Mouse (Mus musculus): Measurements from ENCODE around the gene Taf1a. TPM values are rescaled to one million over a fixed set of nuclear protein-coding genes. Genes with fewer than 3 reads are reported as not detected.
"Not testable (repeated sequence)": the region's sequence is repeated elsewhere in the genome, so short reads cannot be mapped to it uniquely, and the experiment has no call there.

Gene Taf1a
- 10 to 100 TPM; 12.7 to 13.3 TPM for total RNA-seq (2021)
- long read RNA-seq, experiment 1, partial matches to known transcripts: 1 of 1 reads
- long read RNA-seq, experiment 1, other reads (novel, unspliced or antisense): 0 of 1 reads
- long read RNA-seq, experiment 2: 0 reads

DNA sequence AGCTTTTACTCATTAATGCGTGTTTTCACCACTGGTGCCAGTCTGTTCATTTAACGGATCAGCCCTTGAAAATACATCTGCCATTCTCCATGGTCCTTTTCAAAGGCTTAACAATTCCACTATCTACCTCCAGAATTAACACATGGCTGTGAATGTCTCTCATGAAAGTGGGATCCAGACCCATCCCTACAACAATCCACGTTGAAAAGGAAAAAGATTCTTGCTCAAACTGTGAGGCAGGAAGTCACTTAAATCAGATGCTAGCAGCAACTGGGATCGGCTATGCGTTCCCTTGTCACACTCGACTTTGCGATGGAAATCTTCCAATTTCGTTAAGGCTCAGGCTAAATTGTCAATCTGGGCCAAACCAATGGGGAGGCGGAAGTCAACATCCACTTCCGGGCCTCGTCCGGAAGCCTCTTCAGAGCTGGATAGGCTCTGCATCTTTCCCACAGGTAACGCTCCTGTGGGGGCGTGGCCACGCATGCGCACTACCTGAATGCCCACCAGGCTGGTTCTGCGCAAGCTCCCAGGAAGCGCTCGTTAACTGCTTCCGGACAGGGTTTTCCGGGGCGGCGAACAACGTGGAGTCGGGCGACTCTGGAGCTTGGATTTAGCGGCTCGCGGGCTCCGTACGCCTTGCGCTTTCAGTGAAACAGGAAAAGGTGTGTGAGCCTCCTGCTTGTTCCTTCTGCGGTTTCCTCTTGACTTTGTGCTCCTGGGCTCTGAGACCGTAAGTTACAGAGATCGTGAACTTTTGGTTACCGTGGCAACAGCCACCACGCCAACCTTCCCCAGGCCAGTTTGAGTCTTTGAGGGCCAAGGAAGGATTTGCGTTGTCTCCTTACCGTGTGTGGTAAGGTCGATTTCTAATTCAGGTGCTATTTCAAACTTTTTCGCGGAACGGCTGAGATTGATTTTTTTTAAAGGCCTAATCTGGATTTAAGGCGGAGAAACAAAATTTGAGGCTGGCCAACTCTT, at the start of gene Taf1a:
Gene Taf1a, plus strand, starts transcription at position 556 of the 981 bp plus-strand sequence.
- DNase-seq: peak; percentile 93

DNA sequence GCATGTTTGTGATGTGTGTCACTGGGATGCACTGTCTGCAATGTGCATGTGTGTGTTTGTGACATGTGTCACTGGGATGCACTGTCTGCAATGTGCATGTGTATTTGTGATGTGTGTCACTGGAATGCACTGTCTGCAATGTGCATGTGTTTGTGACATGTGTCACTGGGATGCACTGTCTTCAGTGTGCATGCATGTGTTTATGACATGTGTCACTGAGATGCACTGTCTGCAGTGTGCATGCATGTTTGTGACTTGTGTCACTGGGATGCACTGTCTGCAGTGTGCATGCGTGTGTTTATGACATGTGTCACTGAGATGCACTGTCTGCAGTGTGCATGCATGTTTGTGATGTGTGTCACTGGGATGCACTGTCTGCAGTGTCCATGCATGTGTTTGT, 45.9 kb upstream of the Taf1a start:
- DNase-seq: not testable (repeated sequence)

DNA sequence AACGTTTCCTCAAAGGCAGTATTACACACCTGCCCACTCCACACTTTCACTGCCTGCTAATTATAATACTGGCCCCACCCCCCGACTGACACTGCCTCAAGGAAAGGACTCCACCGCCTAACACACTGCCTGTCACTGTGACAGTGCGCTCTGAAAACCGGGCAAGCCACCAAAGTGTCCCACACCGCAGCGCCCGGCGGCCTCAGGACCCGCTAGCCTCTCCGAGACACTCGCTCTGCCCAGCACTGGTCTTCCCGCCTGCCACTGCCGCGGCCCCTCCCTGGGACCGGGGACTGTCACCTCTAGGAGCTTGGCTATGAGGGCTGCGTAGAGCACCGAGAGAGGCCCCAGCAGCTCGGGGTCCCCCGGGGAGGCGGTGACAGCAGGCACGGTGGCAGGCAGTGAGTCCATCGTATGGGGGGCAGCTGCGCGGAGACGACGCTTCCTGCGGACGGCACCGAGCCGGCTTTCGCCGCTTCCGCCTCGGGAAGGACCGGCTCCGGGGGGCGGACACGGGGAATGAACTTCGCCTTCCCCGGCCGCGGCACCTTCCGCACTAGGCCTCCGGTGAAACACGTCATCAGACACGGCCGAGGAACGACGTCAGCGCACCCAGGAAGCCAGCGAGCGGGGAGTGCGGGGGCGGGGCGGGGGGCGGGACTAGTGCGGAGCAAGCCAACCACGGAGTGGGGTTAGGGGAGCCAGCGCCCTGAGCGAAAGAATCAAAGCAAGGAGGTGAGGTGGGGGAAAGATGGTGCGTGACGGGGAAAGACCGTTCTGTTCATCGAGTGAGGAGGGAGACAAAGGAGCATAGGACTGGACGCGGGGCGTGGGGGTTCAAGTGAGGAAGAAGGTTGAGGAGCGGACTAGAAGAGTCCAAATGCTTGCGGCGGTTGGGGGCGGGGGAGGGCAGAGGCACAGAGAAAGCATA, 43.6 kb upstream of the Taf1a start:
- DNase-seq: peak; percentile 94

DNA sequence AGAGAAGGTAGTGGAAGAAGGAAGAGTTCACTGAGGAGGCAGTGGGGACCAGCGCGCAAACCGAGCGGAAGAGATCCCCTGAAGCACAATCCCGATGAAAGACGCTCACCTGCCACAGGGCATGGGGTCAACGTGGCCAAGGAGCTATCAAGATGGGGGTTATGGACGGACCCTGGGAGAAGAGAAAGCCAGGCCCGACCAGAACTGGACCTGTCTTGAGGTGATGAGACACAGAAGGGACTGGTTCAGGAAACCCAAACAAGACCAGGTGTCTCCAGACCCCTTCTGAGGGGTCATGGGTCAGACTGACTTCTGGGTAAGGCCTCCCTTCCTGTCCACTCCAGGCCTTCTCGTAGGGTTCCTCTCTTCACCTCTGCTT, 43.0 kb upstream of the Taf1a start:
- DNase-seq: no peak

DNA sequence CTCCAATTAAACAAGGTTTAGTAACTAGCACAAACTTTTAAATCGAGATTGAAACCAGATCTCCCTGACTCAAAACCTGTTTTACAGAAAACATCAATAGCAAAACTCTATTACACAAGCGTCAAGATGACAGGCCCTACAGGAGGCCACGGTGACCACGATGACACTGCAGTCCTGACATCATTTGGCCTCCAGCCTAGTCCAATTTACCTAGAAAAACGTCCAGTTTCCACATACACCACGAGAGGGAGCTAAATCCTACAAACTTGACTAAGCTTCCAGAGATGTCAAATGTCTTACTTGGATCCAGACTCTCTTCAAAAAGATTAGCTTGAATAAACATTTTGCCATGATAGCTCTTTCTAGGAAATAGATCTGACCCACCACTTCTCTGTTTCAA, 38.9 kb upstream of the Taf1a start:
- peak; percentile 72 for DNase-seq

DNA sequence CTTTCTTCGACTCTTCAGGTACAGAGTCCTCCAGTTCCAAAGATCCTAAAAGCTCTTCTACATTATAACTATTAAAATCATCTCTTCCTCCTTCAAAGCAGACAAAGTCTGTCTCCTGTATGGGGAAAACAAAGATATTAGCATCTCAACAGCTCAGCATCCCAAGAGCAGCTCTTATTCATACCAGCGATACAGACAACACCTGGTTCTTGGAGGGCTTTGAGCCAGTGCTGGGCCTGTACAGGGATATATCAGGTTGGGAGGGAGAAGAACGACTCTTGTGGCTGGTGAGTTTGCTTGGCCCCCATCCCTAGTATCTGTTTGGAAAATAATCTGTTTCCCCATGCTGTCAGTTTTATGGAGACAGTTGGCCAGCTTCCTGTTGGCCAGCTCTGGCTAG, 29.9 kb upstream of the Taf1a start:
- DNase-seq: no peak

DNA sequence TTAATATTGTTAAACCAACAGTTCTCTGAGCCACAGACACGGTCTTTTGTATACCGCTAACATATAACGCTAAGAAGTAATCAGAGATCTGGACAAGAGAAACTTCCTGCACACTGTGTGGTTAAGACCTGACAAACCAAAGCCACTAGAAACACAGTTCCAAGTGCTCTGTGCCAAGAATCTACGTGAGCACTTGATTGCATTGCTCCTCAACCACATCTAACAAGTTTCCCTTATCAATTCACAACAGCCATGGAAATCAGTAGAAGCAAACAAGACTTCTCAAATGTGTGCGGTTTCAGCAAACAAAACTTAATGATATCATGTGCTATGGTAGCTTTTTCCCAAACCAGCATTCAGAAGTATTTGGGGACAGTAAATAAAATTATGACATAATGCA, 26.5 kb upstream of the Taf1a start:
- no peak for DNase-seq

DNA sequence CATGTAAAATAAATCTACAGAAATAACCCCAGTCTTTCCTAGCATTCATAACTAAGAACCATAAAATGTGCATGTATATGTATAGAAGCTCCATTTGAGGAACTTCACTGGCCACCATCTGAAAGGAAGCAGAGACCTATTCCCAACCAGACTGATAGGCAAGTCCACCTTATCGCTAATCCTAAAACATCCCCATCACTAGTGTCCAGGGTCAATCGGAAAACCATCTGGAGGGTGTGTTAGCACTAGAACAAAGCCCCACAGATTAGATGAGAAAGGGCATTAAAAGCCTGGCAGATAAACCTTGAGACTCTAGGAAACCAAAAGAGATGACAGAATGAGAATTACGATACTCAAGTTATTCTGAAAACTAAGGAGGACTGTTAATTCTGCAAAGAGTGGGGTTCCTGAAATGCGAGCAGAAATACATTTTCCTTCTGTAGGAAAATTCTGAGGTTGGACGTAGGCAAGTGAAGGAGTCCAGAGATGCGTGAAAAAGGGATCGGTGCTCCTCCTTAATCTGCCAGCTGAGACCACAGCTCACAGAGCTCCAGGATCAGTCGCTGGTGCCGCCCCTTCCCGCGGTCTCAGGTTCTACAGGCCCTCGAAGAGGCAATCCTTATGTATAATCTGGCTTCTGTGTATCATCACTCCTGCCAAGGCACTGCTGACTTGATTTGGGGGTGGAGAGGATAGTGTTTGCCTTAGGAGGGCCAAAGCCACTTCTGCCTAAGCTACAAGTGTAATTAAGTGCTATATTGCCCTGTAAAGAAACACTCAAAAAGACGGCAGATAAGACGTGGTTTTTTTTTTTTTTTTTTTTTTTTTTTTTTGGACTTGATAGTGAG, 25.8 kb upstream of the Taf1a start:
- no peak for DNase-seq

DNA sequence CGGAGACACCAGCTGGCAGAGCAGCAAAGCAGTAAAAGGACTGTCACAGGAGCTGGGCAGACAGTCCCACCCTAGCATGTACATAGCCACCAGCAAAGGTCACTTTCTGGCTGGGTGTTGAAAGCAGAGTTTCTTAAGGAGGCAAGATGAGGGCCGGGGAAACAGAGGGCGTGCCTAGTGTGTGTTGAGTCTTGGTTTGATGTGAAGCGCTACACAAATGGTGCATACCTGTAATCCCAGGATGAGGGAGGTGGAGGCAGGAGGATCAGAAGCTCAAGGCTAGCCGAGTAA, 25.3 kb upstream of the Taf1a start:
- DNase-seq: no peak

DNA sequence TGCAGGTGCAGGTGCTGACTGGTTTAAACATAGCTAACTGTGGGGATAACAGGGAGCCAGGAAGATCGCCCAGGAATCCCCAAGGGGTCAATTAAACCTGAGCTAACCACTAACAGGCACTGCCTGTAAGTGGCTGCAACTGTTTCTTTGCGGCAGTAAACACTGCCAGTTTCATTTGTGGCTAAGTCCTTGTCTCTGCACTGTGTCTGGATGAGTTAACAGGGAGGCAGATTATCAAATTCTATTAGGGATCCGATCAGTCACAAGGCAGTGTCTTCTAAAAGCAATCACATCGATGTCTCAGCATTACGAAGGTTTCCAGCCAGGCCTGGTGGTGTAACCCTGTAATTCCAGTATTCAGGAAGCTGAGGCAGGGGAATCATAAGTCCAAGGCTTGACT, 22.4 kb upstream of the Taf1a start:
- no peak for DNase-seq

DNA sequence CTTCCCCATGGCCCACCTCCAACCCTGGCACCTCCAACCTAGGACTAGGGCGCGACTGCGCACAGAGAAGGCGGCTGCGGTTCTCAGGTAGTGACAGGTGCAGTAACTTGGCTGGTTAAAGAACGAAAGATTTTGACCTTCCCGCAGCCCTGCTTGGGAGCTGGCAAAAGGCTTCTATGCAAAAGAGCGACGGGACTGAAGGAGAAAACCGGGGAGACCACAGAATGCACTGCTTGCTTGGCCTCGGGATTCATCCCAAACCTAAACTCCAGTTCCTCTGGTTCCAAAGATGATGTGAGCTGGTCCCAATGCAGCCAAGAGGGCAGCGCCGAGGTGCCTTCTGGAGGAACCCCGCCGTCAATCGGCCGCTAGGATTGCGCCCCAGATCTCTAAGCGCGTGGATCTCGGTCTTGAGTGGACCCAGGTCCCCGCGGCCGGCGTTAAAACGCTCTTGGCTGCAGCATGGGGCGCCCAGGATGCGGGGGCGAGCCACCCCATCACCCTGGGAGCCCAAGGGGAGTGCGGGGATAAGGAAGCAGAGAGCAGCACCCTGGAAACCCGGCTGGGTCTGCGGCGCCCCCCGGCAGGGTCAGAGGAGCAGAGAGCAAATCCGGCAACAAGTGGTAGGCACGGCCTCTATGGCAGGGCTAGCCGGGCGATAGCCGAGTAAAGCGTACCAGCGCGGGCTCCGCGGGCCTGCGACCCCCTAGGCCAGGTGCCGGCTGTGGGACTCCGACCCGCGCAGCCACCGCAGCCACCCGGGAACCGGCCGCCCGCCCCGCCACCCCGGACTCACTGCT, 20.0 kb upstream of the Taf1a start:
- DNase-seq: no peak

DNA sequence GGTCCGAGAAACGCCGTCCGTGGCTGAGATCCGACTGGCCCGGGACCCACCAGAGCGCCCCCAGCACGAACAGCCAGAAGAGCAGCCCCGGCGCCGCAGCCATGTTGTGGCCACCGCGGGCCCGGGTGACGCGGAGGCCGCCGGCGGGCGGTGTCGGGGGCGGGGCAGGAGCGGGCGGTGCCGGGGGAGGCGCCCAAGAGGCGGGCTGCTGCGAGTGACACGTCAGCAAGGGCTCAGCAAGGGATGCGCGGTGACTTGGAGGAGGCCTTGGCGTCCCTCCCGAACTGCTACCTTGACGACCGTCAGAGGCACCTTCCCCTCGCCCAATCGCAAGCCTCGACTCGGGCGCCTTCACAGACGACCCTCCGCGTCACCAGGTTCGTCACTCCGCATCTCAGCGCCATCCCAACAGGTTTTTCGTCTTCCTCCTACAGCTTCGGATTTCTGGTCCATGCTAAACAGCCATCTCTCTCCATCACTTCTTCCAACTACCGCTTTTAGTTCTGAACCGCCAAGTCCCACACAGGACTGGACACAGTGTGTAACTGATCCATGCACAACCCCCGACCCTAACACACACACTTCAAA, 19.3 kb upstream of the Taf1a start, which contains the start of gene Mia3:
Gene Mia3, minus strand, starts transcription at position 127 of the 588 bp plus-strand sequence.
- DNase-seq: peak; percentile 97

DNA sequence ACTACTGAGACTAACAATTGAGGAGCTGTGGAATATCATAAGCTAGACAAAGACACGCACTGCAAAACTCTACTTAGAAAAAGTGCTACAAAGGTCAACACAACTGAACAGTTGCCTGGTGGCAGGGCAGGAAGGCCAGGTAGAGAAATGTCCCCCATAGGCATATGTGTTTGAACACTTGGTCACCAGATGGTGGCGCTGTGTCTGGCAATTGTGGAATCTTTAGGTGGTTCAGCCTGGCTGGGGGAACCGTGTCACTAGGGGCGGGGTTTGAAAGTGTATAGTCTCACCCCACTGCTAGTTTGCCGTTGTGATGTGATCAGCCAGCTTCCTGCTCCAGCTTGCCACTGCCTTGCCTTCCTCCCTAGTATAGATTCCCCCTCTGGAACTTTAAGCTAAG, 14.1 kb upstream of the Taf1a start:
- no peak for DNase-seq

DNA sequence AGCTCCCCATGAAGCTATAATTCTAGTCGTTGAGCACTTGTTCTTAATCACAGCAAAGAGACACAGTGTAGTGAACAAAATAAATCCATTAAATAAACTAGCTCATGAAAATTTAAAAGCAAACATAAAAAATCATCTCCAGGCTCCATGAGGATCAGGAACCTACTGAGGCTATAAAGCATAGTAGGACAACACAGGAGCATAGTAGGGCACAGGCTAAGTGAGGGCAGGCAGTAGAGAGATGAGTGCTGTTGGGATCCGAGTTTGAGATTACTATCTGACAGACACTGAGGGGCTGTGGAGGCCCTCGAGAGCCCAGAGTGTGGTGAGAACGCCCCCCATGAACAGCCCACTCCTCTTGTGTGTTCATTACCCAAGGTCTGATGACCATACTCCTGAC, 11.7 kb upstream of the Taf1a start:
- no peak for DNase-seq

DNA sequence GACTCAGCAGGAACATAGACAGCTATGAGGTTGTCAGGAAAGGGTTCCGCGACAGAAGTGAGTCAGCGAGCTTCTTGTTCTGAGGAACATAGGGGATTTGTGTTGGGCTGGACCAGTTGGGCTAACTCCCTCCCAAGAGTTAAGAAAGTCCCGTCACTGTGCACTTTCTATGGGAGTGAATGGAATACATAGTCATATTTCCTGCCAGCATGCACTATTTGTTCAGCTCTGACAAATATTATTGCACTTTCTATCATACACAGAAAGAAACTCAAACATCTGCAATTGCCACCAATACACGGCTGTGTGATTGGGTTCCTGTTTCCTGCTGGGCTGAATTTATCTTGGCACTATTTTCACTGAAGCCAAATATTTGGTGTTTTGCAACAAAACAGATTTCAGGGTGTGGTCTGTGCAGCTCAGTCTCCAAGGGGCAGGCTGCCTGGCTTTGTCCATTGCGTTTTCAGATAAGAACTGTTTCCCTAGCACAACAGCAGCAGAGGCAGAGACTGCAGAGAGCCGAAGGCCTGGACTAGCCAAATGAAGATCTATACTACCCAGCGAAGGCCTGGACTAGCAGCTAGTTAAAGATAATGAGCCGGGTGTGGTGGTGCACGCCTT, 10.3 kb upstream of the Taf1a start:
- peak; percentile 28 for DNase-seq

DNA sequence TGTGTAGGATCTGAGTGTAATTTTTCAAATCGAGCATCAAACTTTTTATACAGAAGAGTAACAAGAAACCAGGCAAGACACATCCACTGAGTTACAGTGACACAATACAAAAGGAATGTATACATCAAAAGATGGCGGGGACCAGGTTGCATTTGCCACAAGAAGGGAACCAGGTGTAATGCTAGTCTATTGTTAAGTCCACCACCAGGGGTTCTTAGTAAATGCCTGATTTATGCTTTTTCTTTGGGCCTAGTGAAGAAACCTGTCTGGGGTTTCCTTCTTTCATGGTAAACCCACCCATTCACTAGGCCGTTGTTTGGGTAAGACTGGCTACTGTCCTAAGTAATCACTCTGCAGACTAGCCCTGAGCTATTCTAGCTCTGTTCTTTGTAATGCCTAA, 9.4 kb upstream of the Taf1a start:
- not testable (repeated sequence) for DNase-seq

DNA sequence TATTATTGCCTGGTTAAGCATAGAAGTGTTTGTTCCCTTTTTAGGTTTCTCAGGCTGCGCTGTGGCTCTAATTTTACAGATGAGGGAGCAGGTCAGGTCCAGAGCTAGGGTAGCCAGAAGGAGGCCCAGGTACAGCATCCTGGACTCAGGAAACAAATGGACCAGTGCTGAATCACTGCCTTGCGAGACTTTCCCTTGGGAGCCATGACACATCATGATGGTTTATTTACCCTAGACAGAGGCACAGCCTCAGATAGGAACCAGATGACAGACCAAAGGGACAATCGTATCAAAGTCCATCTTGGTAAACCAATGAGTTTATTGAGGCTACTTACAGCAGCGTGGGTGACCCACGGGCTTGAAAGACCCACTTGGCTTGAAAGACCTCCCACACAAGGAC, 7.0 kb upstream of the Taf1a start:
- no peak for DNase-seq

DNA sequence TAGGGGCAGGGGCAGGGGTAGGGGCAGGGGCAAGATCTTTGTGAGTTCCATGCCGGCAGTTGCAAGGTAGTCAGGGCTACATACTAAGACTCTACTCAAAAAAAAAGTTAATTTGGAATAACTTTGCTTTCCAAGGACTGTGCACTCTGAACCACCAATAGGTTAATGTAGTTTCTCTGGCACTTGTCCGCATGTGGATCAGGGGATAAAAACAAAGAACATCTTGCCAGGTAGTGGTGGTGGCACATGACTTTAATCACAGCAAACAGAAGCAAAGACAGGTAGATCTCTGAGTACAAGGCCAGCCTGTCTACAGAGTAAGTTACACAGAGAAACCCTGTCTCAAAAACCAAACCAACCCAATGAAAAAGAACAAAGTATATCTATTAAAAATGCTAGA, 6.2 kb upstream of the Taf1a start:
- no peak for DNase-seq

DNA sequence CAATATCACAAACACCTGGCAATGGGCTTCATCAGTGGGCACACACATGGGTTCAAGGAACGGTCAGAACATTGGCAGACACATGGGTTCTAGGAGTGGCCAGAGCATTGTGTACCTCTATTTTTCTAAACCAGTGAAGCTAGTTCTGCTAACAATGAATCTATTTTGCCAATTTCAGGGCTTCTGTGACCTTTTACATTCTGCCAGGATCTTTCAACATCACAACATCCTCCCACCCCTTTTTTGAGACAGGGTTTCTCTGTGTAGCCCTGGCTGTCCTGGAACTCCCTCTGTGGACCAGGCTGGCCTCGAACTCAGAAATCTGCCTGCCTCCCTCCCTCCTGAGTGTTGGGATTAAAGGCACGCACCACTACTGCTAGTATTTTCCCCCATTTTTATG, 1.4 kb upstream of the Taf1a start:
- DNase-seq: not testable (repeated sequence)

DNA sequence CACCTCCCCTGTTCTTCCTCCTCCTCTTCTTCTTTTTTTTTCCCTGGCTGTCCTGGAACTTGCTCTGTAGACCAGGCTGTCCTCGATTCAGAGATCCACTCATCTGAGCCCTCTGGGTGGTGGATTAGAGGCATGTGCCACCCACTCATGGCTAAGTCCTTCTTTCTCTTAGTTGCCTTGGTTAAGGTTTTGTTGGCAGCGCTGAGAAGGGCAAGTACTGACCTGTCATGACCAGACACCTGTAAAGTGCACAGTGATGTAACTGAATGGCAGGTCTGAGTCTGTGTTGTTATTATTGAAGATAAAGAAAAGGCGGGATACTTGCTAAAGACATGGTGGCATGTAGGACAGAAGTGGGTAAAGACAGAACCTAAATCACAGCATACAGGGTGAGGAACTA, 14.6 kb downstream of the Taf1a start:
- DNase-seq: no peak

All from adrenal gland, postnatal 10 days (tissue).